Mouse (Mus musculus): ENCODE results near the gene Sft2d1.

Gene Sft2d1

DNA sequence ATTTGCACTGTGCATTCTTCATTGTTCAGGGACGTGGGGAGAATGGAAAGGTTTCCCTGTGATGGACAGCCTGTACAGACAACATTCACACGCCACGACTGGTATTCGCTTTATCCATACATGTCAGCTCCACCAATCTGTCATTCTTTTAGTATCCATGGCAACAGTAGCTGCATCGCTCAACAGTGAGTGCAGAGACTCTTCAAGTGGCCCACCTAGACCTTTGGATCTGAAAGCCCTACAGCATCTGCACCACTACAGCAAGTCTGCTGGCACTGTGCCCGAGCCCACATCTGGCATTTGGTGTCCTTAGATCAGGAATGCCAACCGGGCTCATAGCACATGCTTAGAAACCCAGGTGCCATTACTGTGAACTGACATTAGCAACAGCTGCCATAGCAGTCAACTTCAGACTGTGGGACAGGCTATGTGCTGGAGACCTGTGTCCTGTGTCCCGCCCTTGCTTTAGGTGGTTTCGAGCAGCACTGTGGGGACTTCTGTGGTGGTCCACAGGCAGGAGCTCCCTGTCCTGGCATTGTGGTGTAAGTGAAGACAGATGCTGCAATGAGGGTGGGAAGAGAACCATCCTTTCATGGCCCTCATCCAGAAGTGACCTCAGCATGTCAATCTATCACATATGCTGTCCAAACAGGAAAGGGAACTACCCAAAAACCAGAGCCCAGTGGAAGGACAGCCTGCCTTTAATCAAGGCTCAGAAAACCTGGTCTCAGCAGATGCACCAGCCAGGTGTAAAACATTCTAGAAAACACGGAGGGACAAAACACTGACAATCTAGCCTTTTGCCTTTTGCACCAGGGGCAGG is 50.6 kb downstream of the Sft2d1 start:
- in situ Hi-C loops (cut with MboI, MseI), result no loop called here

DNA sequence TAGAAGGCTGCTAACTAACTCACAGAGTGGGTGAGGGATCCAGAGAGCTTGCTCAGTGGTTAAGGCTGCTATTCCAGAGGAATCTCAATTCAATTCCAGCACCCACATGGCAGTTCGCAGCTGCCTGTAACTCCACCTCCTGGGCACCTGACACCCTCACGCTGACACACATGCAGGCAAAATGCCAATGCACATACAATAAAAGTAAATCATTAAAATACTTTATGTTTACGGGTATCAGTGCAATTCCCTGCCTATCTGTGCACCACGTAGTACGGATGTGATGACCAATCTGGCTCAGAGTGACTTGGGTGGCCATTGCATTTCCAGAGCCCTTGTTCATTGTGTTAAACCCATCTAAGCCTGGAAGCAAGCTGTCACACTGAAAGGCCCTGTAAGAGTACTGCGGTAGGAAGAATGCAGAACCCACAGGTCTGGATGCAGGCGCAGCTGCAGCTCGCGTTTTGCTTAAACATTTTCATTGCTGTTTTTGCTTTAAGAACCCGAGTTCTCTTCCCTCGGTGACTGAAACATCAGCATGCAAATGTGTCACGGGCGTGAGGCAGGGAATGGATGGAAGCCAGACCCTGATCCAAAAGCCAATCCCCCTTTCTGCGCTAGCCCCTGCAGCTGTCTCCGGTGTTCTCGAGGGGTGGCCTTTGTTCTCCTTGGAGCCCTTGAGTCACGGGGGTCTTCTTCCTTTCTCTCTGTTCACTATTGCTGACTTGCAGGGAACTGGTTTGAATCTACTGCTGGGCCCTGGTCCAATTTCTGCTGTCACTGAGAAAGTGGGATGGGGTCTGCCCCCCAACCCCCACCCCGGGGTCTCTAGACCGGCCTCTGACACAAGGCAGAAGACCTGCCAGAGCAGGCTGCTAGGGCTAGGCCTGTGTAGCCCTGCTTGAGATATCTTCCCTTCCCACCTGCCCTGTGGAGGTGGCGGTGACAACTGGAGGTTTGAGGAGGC is 56.9 kb downstream of the Sft2d1 start:
- in situ Hi-C loops (cut with MboI, MseI), result loop anchor here (5.0 kb wide), 1 partner anchor 50 kb away; no protein-coding TSS in a partner anchor

DNA sequence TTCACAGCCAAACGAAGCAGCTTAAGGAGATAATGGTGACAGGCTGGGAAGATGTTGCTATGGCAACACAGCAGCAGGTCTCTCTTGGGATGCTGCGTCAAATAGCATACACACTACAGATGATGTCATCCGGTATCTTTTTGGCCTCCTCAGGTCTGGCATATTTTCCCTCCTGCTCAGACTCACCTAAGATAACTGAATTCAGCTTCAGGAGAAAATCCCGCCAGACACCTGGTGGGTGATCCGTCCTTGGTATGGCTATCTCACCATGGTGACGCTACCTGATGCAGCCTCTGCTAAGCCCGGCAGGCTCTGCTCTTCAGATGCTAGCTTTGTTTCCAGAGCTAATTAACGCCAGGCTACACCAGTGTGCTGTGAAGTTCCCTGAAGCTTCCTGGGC is 57.7 kb downstream of the Sft2d1 start:
- in situ Hi-C loops (cut with MboI, MseI), result loop anchor here (5.0 kb wide), 1 partner anchor 51 kb away; no protein-coding TSS in a partner anchor

DNA sequence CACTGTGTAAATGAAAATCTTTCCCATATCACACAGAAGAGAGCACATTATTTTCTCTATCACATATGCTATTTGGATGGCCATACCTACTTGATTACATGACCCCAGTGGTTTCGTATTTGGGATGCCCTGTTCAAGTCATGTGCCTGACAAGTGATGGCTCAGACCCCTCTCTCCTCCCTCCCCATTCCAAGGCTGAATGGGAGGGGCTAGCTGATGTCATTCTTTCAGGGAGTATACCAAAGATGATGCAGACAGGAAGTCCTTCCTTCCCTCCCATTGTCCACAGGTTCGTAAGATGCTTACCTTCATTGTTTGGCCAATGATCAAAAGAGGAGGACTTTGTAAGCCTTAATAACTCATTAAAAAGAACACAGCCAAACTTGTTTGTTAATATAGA is 58.3 kb downstream of the Sft2d1 start:
- in situ Hi-C loops (cut with MboI, MseI), result loop anchor here (5.0 kb wide), 1 partner anchor 52 kb away; no protein-coding TSS in a partner anchor

DNA sequence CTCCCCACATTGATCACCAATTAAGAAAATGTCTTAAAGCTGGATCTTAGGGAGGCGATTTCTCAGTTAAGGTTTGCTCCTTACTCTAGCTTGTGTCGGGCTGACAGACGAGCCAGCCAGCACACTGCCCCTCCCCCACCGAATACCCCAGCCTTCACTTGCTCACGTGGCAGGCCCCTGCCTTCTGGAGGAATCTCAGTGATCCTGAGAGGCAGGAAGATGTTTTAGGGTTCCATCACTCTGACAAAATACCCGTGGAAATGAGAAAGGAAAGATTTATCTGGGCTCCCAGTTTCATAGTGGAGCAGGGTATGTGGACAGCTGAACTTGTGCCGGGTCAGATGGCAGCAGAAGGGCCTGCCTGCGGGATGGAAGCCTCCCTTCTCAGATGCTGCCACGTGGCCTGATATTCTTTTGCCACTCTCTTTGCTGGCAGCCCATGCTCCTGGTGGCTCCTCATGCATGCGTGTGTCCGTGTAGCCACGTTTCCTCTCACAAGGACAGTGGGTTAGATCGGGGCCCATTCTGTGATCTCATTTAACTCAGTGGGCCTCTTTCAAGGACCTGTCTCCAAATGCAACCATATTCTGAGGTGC is 59.8 kb downstream of the Sft2d1 start:
- in situ Hi-C loops (cut with MboI, MseI), result no loop called here

DNA sequence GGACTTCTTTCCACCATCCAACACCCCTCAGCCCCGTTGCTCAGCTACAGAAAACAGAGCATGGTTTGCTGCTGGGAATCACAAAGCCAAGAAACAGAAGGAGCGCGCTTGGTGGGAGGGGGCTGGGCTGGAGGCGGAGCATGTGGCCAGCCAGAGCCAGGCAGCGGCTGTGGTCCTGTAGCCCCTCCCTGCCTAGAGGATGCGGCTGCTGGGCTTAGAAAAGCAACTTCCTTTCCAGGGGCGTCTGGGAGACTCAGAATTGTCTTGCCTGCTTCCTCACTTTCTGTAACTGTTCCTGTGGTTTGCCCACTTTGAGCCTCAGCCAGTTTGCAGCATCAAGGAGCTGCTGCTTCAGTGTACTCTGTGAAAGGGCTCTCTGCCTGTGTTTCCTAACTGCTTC is 60.9 kb downstream of the Sft2d1 start:
- in situ Hi-C loops (cut with MboI, MseI), result no loop called here

DNA sequence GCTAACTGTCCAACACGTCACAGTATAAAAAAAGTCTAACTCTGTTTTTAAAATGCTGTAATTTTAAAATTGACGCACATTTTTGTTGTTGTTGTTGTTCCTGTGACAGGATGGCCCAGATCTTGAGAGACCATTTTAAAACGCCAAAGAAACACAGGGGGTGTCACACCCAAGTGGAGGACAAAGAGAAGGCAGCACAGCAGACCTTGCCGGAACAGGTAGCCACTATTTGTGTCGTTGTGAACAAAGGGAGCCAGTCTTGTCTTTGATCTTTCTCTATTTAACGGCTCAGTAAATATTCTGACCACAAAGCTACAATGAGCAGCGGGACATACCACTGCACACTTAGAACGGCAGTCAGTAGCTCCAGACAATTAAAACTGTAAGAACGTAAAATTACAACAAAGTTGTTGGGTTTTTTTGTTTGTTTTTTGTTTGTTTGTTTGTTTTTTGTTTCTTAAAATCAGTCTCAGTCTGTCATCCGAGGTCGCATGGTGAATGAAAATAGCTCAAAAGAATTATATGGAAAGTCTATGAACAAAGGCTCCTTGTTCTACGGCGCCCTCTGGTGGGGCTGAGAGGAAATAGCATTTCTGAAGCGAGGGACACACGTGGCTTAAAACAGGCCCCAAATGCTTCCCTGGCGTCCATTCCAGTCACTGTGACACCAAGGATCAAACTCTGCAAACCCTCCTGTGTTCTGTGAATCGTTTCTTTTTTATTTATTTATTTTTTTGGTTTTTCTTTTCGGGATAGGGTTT is 61.6 kb downstream of the Sft2d1 start:
- in situ Hi-C loops (cut with MboI, MseI), result no loop called here
